Mouse (Mus musculus) kidney, embryonic 15.5 days (tissue): Measurements from ENCODE around the gene Gatad2a. TPM values are rescaled to one million over a fixed set of nuclear protein-coding genes. Genes with fewer than 3 reads are reported as not detected.
"Not testable (repeated sequence)": the region's sequence is repeated elsewhere in the genome, so short reads cannot be mapped to it uniquely, and the experiment has no call there.

Source experiments
- ATAC-seq: fragments of 200-750 bp; cut with Nextera tagmentation; replicated peaks from 2 replicates; pipeline ENCODE4 v1.8.0; 2017; ENCODE audit warnings: moderate TSS enrichment; ENCODE audit not compliant: low FRiP score
- H3K27ac ChIP-seq: fragments of 300-500 bp; sonication (generic); 2 replicates; pipeline ENCODE4 v1.5.1; 2015; ENCODE audit warnings: mild to moderate bottlenecking, inconsistent platforms
- H3K27me3 ChIP-seq: fragments of 300-500 bp; sonication (generic); 2 replicates; pipeline ENCODE4 v1.6.1; 2015; ENCODE audit warnings: inconsistent platforms
- H3K36me3 ChIP-seq: fragments of 300-500 bp; sonication (generic); 2 replicates; pipeline ENCODE4 v1.6.1; 2015; ENCODE audit warnings: inconsistent platforms
- H3K4me1 ChIP-seq: fragments of 300-500 bp; sonication (generic); 2 replicates; pipeline ENCODE4 v1.6.1; 2015; ENCODE audit warnings: inconsistent platforms
- H3K4me2 ChIP-seq: fragments of 300-500 bp; sonication (generic); 2 replicates; pipeline ENCODE4 v1.6.1; 2015; ENCODE audit warnings: moderate library complexity, mild to moderate bottlenecking, inconsistent platforms
- H3K4me3 ChIP-seq: fragments of 300-500 bp; sonication (generic); replicated peaks from 2 replicates; pipeline ENCODE4 v1.5.1; 2015; ENCODE audit warnings: mild to moderate bottlenecking, inconsistent platforms
- H3K9ac ChIP-seq: fragments of 300-500 bp; sonication (generic); 2 replicates; pipeline ENCODE4 v1.6.1; 2015; ENCODE audit warnings: mild to moderate bottlenecking, inconsistent platforms
- H3K9me3 ChIP-seq: fragments of 300-500 bp; sonication (generic); replicated peaks from 2 replicates; pipeline ENCODE4 v1.6.1; 2016; ENCODE audit warnings: inconsistent platforms
- WGBS: fragments of 180-500 bp; shearing (Covaris S2); methylation state at CpG from one replicate; pipeline ENCODE4 v1.1.7; 2015; ENCODE audit warnings: mixed read lengths; 5-methylcytosine and 5-hydroxymethylcytosine counted together
- polyA plus RNA-seq: library from polyadenylated mRNA; unstranded; fragments of >200 nt; fragmentation: Nextera tagmentation; extraction: Ambion mirVana; gene quantifications from 2 replicates; pipeline ENCODE4 v1.2.1, GENCODE M21; 2015

Gatad2a gene
- polyA plus RNA-seq, 1 experiment from 2014 or later, result 40.0 TPM

GRCm38 (mm10) chr8:70010796-70011195 lies 14.6 kb upstream of the Gatad2a start:
- not testable (repeated sequence) for H3K9me3 ChIP-seq, H3K27me3 ChIP-seq, H3K36me3 ChIP-seq, H3K4me2 ChIP-seq, ATAC-seq, H3K9ac ChIP-seq, H3K4me1 ChIP-seq, H3K4me3 ChIP-seq, H3K27ac ChIP-seq
- 92% methylated on average over 14 of the region's 14 CpGs for WGBS

- Histone ChIP-seq H3K27me3 (no peaks in the 10 kb centered on the region), H3K9me3 (no peaks in the 10 kb centered on the region), H3K4me3 (no peak overlapping the region), H3K4me1 (peaks cover 11% of the 10 kb centered on the region), H3K36me3 (no peaks in the 10 kb centered on the region), H3K4me2 (no peak overlapping the region), H3K9ac (no peak overlapping the region), H3K27ac (no peak overlapping the region)
- ATAC-seq, result no peak
- 54% methylated on average over 2 of the region's 2 CpGs for WGBS
Measured at GRCm38 (mm10) chr8:70005178-70005577, 9.0 kb upstream of the Gatad2a start.

- Histone ChIP-seq H3K4me1 (peaks cover 11% of the 10 kb centered on the region), H3K27me3 (no peaks in the 10 kb centered on the region), H3K4me3 (no peak overlapping the region), H3K9me3 (no peaks in the 10 kb centered on the region), H3K27ac (no peak overlapping the region), H3K36me3 (no peaks in the 10 kb centered on the region), H3K9ac (no peak overlapping the region), H3K4me2 (no peak overlapping the region)
- no peak for ATAC-seq
Measured at GRCm38 (mm10) chr8:70004345-70004744, 8.2 kb upstream of the Gatad2a start.

GRCm38 (mm10) chr8:70003204-70003657 lies 7.0 kb upstream of the Gatad2a start:
- H3K9ac ChIP-seq, result no peak overlapping the region
- no peaks in the 10 kb centered on the region for H3K36me3 ChIP-seq
- WGBS, result 57% methylated on average over 4 of the region's 4 CpGs
- no peak for ATAC-seq
- H3K4me1 ChIP-seq, result peaks cover 11% of the 10 kb centered on the region
- H3K4me2 ChIP-seq, result no peak overlapping the region
- no peak overlapping the region for H3K27ac ChIP-seq
- no peaks in the 10 kb centered on the region for H3K27me3 ChIP-seq
- no peaks in the 10 kb centered on the region for H3K9me3 ChIP-seq
- H3K4me3 ChIP-seq, result no peak overlapping the region

- Histone ChIP-seq H3K27ac (peak overlapping the region; percentile 78; the same call in 1 of the 2 replicates), H3K9ac (peak overlapping the region; percentile 23; the same call in 1 of the 2 replicates), H3K4me1 (peaks cover 14% of the 10 kb centered on the region), H3K4me3 (peak overlapping the region; percentile 29; the same call in 1 of the 2 replicates), H3K4me2 (peak overlapping the region; percentile 56)
- ATAC-seq, H3K9me3 ChIP-seq, H3K36me3 ChIP-seq, H3K27me3 ChIP-seq: not testable (repeated sequence)
- WGBS, result 34% methylated on average over 7 of the region's 7 CpGs
Measured at GRCm38 (mm10) chr8:70001892-70002191, 5.7 kb upstream of the Gatad2a start.

GRCm38 (mm10) chr8:70001176-70001891 lies 5.2 kb upstream of the Gatad2a start:
- no peaks in the 10 kb centered on the region for H3K9me3 ChIP-seq
- peak; percentile 54 for ATAC-seq
- H3K36me3 ChIP-seq, result no peaks in the 10 kb centered on the region
- peak overlapping the region; percentile 78 for H3K27ac ChIP-seq
- 1% methylated on average over 16 of the region's 16 CpGs for WGBS
- H3K4me3 ChIP-seq, result peak overlapping the region; percentile 29
- peaks cover 16% of the 10 kb centered on the region for H3K4me1 ChIP-seq
- peak overlapping the region; percentile 23; the same call in 1 of the 2 replicates for H3K9ac ChIP-seq
- no peaks in the 10 kb centered on the region for H3K27me3 ChIP-seq
- peak overlapping the region; percentile 56 for H3K4me2 ChIP-seq

- Histone ChIP-seq H3K36me3 (no peaks in the 10 kb centered on the region), H3K9ac (no peak overlapping the region), H3K27me3 (no peaks in the 10 kb centered on the region), H3K4me3 (no peak overlapping the region), H3K4me1 (peaks cover 18% of the 10 kb centered on the region), H3K4me2 (no peak overlapping the region), H3K9me3 (no peaks in the 10 kb centered on the region), H3K27ac (no peak overlapping the region)
- ATAC-seq, result no peak
- WGBS, result 84% methylated on average over 2 of the region's 2 CpGs
Measured at GRCm38 (mm10) chr8:70000226-70000625, 4.0 kb upstream of the Gatad2a start.

GRCm38 (mm10) chr8:69999236-69999635 lies 3.1 kb upstream of the Gatad2a start:
- no peaks in the 10 kb centered on the region for H3K36me3 ChIP-seq
- no peak for ATAC-seq
- H3K27ac ChIP-seq, result no peak overlapping the region
- H3K4me2 ChIP-seq, result no peak overlapping the region
- no peak overlapping the region for H3K9ac ChIP-seq
- H3K4me1 ChIP-seq, result peaks cover 28% of the 10 kb centered on the region
- no peaks in the 10 kb centered on the region for H3K27me3 ChIP-seq
- 92% methylated on average over 4 of the region's 4 CpGs for WGBS
- no peak overlapping the region for H3K4me3 ChIP-seq
- no peaks in the 10 kb centered on the region for H3K9me3 ChIP-seq

- Histone ChIP-seq H3K4me2 (no peak overlapping the region), H3K4me3 (no peak overlapping the region), H3K36me3 (no peaks in the 10 kb centered on the region), H3K27me3 (no peaks in the 10 kb centered on the region), H3K27ac (no peak overlapping the region), H3K4me1 (peaks cover 32% of the 10 kb centered on the region), H3K9ac (no peak overlapping the region), H3K9me3 (no peaks in the 10 kb centered on the region)
- ATAC-seq, result no peak
- 83% methylated on average over 3 of the region's 3 CpGs for WGBS
Measured at GRCm38 (mm10) chr8:69998706-69999105, 2.5 kb upstream of the Gatad2a start.

GRCm38 (mm10) chr8:69996589-69997285 lies 553 bp upstream of the Gatad2a start:
- 2% methylated on average over 35 of the region's 35 CpGs for WGBS
- peak overlapping the region; percentile 98 for H3K4me3 ChIP-seq
- H3K4me1 ChIP-seq, result peaks cover 41% of the 10 kb centered on the region
- H3K27me3 ChIP-seq, result no peaks in the 10 kb centered on the region
- 0 out of 2 replicates have a peak, but pooled peaks cover 2% of the 10 kb centered on the region for H3K36me3 ChIP-seq
- H3K9me3 ChIP-seq, result no peaks in the 10 kb centered on the region
- ATAC-seq, result no peak
- H3K4me2 ChIP-seq, result peak overlapping the region; percentile 79
- peak overlapping the region; percentile 66 for H3K9ac ChIP-seq
- H3K27ac ChIP-seq, result peak overlapping the region; percentile 90

GRCm38 (mm10) chr8:69995422-69995775 lies 785 bp downstream of the Gatad2a start:
- Histone ChIP-seq H3K27ac (peak overlapping the region; percentile 95), H3K36me3 (0 out of 2 replicates have a peak, but pooled peaks cover 6% of the 10 kb centered on the region), H3K9ac (peak overlapping the region; percentile 90), H3K9me3 (no peaks in the 10 kb centered on the region), H3K4me3 (peak overlapping the region; percentile 98), H3K4me1 (peaks cover 31% of the 10 kb centered on the region), H3K27me3 (no peaks in the 10 kb centered on the region), H3K4me2 (peak overlapping the region; percentile 86)
- WGBS, result under 1% methylated on average over 7 of the region's 7 CpGs
- no peak for ATAC-seq

GRCm38 (mm10) chr8:69988936-69989335 lies 7.2 kb downstream of the Gatad2a start:
- not testable (repeated sequence) for H3K36me3 ChIP-seq
- H3K4me1 ChIP-seq, result peaks cover 10% of the 10 kb centered on the region
- 98% methylated on average over 7 of the region's 7 CpGs for WGBS

More at GRCm38 (mm10) chr8:69988936-69989335, 7.2 kb downstream of the Gatad2a start:
- H3K27ac ChIP-seq, H3K9me3 ChIP-seq, ATAC-seq, H3K9ac ChIP-seq, H3K27me3 ChIP-seq, H3K4me3 ChIP-seq, H3K4me2 ChIP-seq: not testable (repeated sequence)
